Mouse (Mus musculus) c-Kit-positive CD71-positive TER-119-negative erythroid progenitor cells, embryonic 14.5 days (primary cell): Measurements from ENCODE around the gene Inka2.

ENCODE experiments used
- DNase-seq: peaks from one replicate; pipeline ENCODE4 v3.0.0-alpha.2; 2013; ENCODE audit warnings: low read depth

Gene Inka2

DNA sequence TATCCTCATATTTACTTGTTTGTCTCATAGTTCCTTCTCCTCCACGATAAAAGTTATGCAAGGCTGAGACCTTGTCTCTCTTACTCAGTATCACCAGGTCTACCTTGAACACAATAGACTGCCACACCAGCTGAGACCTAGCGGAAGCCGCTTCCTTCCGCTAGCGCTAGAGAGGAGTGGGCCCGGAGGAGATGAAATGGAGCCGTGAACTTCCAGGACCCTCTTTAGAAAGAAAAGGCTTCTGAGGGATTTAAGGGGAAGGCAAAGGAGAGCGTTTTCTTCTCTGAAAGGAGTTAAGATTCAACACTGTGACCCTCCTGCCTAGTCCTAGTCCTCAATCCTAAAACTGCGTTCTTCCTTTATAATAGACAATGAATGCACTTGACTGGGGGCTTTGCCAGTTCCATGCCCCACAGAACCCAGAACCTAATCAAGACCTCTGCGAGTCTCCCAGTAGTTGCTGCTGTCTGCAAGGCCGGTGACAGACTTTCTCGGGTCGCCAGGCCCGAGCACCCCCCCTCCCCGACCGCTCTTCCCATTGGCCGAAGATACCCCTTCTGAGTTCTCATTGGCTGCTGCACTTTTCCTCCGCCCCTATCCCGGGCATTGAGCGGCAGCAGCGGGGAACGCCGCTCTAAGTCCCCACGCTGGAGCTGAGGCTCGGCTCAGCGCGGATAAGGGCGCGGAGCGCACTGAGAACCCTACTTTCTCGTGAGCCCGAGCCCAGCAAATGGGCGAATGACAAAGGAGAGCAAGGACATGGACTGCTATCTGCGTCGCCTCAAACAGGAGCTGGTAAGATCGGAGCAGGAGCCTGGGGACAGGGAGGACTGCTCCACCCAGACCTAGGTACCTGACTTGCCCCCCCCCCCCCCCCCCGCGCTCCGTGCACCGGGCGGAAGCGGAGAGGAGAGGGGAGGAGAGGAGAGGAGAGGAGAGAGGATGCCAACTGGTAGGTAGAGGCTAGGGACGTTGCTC lies at the start of gene Inka2:
Inka2 (plus strand) TSS at position 569 of the 978 bp plus-strand sequence.
- DNase-seq, result peak; percentile 81

DNA sequence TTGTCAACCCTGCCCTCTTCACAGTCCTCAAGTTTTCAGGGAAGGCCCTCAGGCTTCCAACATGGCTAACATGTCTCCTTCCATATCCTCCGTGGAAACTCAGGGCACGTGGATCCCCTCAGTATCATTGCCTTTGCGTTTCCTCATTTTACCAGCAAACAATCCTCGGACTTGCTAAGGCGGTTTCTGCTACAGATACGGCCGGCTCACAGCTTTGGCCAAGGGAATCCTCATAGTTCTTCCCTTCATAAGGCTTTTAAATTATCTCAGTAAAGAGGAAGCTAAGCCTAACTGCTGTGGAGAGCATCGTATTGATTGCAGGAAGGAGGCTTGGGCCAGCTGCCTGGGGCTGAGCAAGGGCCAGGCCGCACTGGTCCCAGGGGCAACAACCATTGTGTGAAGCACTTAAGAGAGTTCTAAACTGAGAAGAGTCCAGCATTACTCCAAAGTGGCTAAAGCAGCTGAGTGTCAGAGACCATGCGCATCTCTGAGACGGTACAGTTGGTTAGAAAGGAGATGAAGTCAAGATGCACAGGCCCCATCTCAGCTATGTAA lies 49.3 kb upstream of the Inka2 start:
- DNase-seq, result no peak

DNA sequence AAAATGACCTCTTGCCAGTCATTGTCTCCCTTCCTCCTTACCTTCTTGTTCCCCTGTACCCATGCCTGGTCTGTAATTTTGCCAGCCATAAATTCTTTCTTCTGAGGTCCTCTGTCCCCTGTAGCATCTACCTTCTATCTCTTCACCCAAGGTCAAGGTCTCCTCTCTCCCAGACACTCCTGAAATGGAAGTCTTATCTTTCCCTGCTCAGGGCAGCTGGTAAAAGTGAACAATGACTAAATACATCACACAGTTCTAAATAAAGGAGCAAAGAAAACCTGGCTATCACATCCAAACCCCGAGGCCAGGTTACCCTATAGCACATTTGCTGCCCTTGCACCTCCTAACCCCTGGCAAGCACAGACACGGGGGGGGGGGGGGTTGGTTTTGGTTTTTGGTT lies 43.9 kb upstream of the Inka2 start:
- DNase-seq, result no peak

DNA sequence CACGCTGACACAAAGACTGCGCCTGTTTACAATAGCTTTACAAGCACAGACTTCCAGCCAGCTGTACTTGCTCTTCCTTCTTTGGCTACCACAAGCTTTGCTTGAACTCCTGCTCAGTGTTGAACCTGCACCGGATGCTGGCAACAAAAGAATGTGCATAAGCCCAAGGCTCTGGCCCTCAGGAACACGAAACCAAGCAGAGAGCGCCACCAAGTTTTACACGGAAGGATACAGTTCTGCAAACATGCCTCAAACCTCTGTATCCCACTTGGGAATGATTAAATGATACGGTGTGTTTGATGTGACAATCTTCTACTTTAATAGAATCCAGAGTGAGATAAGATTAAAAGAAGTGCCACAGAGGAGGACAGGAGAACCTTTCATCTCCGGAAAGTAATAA lies 41.4 kb upstream of the Inka2 start:
- no peak for DNase-seq

DNA sequence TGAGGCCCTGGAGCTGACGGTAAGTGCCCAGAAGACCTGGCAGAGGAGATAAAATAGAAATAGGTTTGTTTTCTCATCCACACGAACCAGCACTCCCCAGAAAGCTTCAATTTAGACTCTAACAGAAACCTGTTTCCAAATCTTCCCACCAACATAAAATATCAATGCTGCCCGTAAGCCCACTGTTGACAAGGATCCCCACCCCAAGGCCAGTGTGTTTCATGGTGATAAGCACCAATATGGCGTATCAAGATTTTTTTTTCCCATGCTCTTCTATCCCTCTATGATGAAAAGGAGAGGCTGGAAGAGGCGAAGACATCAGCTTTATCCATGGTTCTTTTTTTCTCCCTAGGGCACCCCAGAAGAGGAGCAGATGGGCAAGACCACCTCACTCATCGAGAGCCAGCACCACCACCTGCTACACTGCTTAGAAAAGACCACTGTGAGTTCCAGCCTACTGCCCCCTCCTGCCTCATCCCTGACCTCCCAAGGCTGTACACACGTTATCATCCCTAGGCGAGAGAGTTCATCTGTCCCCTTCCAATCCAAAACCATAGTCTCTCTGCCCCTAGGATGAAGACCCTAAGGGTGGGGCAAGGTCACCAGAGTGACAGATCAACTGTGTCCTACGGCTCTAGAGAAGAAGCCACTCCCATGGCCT lies 39.2 kb upstream of the Inka2 start:
- no peak for DNase-seq

DNA sequence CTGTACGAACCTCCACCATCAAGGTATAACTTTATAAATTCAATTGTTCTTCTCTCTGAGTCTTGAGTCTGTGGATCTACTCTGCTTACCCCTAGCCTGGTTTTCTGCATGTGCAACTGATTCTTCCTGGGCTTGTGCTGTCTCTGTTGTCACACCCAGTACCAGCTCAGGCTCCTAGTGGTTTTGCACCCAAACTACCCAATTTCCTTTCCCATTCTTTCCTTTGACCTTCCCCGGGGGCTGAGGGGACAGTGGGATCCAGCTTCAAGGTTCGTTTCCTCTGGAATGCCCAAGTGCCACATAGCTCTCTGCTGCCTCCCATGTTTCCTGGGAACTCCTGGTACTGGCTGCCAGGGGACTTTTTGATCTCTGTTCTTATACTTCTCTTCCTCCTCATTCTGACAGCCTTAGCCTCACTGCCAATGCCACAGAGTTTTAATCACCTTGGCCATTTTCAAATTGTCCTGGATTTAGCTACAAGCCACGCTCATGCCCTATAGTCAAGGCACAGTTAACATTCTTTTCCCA lies 37.3 kb upstream of the Inka2 start:
- DNase-seq, result no peak

DNA sequence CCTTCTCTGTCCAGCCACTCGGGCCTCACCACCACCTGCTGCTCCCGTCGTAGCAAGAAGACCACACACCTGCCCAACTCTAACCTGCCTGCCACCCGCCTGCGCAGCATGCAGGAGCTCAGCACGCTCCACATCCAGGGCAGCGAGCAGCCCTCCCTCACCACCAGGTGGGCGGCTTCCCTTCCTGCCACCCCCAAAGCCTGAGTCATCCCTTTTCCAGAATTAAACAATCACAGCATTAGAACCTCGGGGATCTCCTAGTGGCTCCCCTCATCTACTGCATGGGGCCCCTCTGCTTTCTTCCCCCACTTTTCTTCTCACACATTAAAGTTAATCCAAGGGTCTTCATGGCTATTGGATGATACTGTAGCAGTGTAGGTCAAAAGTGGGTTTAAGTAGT lies 36.2 kb upstream of the Inka2 start:
- no peak for DNase-seq

DNA sequence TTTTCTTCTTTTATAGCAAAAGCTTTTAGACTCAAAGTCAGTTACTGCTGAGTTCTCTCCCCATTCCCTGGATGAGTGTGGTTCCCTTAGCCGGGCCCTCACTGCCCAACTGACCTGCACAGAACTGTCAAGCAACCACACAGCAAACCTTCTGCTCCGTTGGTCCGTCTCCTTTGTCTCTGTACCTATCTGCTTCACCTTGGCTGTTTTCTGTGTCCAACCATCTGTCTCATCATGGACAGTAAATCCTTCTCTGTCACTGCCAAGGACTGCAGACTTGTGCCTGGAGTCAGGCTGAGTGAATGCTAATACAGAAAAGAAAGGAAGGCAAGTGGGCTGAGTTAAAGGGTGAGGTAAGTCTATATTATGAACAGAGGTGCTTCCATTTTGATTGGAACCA lies 34.6 kb upstream of the Inka2 start:
- DNase-seq, result no peak

DNA sequence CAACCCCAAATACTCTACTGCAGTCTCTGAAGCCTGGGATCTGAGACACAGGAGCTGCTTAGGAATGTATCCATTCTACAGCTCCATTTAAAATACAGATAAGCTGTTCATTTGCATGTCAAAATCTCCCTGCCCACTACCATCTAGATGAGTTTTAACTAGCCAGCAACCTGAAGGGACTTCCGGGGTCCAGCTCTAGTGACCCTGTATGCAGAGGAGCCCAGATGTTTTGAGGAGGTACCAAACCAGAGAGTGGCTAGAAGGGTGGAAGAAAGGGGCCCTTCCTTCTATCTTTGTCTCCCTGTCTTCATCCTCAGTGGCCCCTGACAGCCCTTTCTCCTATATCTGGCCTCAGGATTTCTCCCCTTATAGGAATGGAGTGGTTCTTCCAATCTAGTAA lies 33.6 kb upstream of the Inka2 start:
- DNase-seq, result no peak

DNA sequence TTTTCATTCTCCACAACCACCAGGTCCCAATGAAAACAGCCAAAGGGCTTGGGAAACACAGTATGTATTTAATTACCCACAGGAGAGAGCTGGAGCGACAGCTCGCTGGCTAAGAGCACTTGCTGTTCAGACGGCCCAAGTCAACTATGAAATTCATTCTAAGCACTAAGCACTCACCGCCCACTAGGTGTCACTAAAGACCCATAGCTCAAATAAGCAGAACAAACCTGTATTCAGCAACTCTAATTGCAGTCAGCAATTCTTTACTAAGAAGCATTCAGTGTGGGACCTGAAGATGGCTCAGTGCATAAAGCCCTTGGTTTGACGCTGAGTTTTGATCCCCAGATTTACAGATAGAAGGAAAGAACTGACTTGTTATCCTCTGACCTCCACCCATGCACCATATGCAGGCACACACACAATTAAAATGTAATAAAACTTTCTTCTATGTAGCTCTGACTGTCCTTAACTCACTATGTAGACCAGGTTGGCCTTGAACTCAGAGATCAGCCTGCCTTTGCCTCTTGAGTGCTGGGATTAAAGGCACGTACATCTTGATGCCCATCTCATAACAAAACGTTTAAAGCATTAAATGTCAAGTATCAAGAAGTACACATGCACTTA lies 29.7 kb upstream of the Inka2 start:
- DNase-seq, result peak; percentile 78

DNA sequence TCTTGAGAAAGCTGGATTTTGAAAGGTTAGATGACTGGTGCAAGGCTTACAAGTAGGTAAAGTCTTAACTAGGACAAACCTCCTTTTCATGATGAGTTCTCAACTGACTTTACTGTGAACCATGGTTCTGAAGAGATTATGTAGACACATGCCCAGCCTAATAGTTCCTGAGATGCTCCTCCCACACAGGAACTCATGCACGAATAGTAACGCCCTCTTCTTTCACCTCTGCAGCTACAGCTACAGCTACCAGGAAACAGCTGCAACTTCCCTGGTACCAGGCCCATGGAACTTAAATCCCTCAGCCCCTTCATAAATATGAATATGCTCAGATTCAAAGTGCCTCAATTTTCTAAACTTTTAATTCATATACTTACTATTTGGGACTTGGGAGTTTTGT lies 28.5 kb upstream of the Inka2 start:
- no peak for DNase-seq

DNA sequence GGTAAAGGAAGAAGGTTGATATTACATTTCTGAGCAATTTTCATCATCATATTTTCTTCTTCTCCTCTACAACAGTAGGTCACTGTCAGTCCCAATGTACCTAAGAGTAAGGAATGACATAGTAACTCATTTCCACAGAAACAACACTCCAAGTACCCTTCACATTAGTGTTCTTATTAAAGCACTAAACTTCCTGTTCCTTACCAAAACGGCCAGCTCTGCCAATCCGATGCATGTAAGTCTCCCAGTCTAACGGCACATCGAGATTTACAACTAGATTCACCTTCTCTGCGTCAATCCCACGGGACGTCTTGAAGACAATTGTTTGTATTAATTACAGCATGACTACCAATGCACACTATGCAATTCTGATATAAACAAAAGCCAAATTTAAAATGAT lies 24.1 kb upstream of the Inka2 start:
- no peak for DNase-seq

DNA sequence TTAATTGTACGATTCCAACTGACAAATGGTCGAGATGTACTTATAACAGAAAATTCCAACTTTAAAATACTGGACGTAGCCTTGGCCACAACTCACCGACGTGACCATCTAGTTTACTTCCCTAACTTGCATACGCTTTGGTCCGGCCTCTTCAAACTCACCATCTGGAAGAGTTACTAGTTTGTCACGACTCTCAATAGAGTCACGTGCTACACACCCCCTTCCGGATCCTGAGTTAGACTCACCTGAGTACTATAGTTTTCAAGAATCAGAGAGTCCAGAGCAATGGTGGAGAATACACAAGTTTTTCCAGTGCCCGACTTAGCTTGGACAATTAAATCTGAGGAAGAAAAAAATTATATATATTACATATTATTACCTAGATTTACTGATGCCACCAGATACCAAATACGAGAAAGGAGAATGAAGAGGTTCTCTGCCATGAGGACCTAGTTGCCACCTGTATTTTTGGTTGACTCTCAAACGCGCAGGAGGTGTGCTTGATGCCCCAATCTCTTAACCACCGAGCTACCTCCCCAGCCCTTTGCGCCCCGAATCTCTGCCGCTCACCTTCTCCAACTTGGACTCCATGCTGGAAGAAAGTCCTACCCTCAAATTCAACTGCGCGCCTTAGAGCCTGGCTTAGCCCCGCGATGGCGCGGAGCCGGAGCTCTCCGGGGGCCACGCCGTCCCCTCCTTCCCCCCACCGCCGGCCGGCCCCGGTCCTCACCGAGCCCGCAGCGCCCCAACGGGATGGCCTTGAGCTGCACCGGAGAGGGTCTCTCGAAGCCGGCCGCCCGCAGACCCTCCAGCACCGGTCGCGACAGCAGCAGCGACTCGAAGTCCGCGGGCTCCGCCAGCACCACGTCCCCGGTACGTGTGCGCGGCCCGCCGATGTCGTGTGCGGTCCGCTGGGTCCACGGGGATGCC lies 17.7 kb upstream of the Inka2 start:
- DNase-seq, result no peak

DNA sequence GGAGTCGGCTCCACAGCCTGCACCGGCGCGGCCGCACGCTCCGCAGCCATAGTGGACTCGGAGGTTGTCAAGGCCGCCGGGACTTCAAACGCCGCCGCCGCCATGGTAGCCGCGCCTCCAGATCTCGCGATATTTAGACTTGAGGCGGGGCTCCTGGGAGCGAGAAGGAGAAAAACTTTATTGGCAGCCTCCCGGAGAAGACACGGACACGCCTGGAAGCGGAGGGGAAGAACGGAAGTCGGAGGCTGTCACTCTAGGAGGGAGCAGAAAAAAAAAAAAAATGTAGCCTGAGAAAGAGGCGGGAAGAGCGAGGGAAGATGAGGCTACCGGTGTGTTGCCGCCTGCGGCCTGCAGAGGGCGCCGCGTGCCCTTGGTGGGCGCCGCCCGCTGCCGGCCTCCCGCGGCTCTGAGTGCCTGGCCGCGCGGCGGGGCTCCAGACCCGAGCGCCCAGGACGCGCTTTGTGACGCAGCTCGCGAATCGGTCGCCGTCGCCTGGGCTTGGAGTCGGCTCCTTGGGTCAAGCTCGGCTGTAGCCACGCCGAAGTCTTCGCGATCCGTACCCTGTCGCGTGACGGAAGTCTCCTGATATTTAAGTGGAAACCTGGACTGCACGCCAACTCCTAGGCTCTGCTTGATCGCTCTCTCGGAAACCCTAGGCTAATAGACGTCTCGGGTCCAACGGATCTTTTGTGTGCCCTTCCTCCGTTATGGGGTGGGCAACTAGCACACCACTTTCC lies 16.9 kb upstream of the Inka2 start, which contains the start of gene Ddx20:
Ddx20 (minus strand) TSS at position 251 of the 737 bp plus-strand sequence.
- peak; percentile 98 for DNase-seq

DNA sequence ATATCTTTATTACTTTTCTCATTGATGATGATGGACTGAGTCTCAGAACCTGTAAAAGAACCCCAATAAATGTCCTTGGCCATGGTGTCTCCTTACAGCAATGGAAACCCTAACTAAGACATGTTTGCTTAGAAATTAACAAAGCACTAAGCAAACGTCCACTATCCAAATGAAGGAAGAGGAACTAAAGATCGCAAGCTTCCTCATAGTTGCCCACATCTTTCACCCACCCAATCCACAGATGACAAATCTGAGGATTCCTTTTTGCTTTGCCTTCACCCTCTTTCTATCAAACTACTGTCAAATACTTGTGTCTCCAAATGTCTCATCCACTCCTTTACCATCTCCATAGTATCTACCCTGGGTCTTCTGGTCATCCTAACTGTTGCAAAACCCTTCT lies 15.9 kb upstream of the Inka2 start:
- DNase-seq, result no peak

DNA sequence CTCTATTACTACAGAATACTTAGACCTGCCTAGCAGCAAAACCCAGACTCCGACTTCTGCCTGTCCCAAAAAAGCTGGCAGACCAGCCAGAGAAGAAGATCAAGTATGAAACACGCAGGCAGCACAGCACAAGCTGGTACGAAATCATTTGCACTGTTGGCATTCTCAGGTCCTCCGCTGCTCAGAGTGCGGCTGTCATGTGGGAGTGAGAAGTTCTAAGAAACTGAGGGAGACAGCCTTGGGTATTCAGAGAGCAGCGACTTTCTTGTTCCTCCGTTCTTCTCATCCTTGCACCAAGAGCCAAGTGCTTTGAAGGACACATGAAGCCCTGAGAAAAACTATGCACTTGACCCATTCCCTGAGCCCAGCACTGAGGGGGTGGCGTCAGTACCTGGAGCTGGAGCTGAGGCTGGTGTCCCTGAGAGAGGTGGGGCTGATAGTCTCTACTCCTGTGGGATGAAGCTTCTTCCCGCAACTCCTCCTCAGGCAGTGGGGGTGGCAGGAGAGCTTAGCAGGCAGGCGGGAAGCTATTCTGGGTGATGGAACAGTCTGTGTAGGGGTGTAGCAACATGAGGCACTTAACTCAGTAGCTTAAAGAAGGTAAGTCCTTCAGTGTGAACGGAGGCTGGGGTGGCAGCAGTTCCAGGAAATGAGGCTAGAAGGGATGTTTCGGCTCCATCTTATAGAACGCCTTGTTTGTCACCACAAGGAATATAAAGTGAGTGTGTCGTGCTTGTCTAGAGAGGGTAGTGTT lies 10.9 kb upstream of the Inka2 start:
- DNase-seq, result no peak

DNA sequence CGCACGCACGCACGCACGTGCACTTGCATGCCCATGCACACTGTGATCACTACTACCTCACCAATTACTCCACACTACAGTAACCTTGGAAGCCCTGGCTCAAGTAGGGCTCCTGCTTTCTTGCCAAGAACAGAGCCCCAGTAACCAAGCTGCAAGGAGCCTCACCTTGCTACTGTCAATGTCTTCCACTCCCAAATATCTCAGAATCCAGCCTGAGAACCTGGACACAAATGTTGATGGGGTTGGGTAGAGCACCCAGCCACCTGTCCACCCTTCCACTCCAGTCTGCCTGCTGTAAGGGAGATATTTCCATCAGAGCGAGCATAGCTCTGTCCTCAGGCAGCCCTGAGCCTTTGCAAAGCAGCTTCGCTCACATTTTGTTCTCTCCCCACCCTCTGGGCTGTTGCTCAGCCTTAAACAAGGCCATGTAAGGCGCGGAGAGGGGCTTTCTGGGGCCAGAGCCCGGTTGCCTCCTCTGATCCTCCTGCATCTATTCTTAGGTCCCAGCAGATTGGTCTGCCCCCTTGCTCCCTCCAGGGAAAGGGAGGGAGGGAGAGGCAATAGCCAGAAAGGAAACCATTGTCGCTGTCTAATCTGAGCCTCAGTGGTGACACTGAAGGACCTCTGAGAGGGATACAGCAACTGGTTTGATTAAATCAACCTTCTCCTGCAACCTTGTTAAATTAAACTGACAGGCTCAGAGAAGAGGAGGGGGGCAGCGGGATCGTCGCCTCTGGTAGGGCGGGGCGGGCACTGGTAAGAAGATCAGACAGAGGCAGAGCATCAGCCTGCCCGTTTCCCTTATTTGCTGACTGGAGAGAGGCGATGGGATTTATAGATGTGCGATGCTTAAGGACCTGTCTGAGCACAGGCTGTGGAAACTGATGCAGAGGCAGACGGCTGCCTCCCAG lies 8.7 kb upstream of the Inka2 start:
- no peak for DNase-seq

DNA sequence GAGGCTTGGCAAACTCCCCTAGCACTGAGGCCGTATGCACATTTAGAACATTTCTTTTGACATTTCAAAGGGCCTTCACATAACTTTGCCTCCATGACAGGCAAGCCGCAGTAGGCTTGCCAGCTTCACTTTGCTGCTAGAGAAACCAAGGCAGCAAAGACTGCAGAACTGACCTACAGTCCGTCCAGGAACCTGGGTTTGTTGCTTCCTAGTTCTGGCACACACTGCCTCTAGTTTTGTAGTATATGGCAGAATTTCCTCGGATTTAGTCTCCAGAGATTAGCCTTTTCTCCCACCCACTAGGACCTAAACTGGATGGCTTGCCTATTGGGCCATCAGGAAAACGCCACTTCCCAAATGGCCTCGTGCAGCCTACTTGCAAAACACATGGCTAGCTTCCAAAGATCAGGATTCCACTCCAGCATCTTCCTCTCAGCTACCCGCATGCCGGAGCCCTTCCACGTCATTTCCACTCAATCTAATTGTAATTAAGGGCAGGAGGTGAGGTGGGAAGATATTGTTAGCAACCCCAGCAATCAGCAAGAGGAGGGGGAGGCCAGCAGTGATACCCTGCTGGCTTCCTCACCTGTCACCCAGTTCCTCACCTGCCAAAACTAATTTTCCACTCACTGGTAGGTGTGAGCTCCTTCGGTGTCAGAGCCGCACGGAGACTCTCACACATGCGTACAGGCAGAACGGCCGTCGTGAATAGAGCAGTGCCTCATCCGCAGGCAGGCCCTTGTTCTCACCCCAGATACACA lies 7.8 kb upstream of the Inka2 start:
- no peak for DNase-seq
